Mouse (Mus musculus) megakaryocyte progenitor cell, adult 5-6 weeks (primary cell): ENCODE measurements at regions not wholly inside any gene's neighbourhood (a gene's known extent, or its start where the extent isn't known, plus 50 kb on each side); places are given as distances from the start of the nearest gene placed in this dataset.

ENCODE experiments used
- ATAC-seq: replicated peaks from 2 replicates; pipeline ENCODE4 v1.8.0; 2016; ENCODE audit warnings: mild to moderate bottlenecking, moderate TSS enrichment, inconsistent platforms; ENCODE audit not compliant: poor library complexity

GRCm38 (mm10) chr14:76617447-76617846, 60.8 kb upstream of the Serp2 start:
- no peak for ATAC-seq

DNA sequence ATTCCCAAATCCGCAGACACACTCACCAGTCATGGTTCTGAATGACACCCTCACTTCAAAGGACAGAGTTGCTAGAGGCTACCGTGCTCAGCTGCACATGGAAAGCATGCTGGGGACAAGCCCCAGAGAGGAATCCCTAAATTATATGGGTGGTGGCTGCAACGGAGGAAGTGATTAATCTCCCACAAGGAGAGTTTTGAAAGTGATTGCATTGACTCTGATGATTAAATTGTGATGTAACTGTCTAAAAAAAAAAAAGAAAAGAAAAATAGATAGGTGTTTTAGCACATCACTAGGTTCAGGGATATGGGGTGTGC, 59.6 kb upstream of the Serp2 start:
- ATAC-seq, result no peak

DNA sequence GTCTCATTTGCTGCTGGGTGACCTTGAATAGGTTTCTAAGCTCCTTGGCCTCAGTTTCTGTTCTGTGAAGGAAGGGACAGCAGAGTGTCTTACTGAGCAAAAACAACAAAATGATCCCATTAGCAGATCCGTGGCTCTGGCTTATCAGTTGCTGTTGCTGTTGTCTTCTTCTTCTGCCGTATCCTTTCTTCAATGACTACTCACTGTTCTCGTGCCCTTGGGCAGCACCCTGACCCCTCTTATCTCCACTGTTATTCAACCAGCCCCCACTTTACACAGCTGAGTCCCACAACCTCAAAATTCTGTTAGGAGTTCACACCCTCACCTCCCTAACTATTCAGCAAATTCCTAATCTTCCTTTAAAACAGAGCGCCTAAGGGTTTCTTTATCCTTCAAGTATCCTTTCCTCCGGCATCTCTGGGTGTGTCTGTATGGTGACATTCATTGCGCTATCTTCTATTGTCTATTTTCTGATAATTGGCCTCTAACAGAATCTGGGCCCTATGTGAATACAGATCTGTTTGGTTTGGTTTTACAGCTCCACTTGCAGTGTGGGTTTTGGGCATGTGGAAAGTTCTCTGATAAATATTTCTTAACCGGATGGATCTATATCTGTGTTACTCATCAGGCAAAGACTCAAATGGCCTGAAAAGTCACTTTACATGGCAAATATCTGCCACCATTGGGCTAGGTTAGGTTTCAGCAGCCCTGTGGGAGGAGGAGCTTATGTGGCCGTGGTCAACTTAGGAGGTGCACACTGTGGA, 59.1 kb upstream of the Serp2 start:
- no peak for ATAC-seq

- no peak for ATAC-seq
These were observed 58.5 kb upstream of the Serp2 start for GRCm38 (mm10) chr14:76615182-76615581.

DNA sequence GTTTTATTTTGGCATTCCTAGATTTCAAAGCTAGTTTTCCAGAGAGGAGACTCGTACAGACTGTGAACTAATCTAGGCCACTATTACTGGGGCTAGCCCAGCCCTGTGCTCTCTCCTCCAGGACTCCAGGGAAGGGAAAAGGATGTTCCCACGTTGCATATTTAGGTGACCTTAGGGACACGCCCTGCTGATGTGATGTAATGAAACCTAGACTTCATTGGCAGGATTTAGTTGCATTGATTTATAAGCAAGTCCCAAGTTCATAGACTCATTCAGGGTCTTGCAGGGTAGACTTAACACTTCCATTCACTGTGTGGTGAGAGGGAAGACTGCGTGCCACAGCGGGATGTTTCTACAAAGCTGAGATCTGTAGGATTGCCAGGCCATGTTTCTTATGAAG, 58.0 kb upstream of the Serp2 start:
- ATAC-seq, result no peak

GRCm38 (mm10) chr14:76613604-76614003, 56.9 kb upstream of the Serp2 start:
- no peak for ATAC-seq

- peak; percentile 84 for ATAC-seq
These were observed 54.0 kb upstream of the Serp2 start for GRCm38 (mm10) chr14:76610429-76611378.
